Mouse (Mus musculus) forebrain, embryonic 15.5 days (tissue): Measurements from ENCODE around the gene Anln. TPM values are rescaled to one million over a fixed set of nuclear protein-coding genes. Genes with fewer than 3 reads are reported as not detected.
A peak's percentile ranks its signal among the peaks of the same experiment; 100 is the strongest.

Experiments
- ATAC-seq: fragments of 200-750 bp; cut with Nextera tagmentation; replicated peaks from 2 replicates; pipeline ENCODE4 v1.8.0; 2017; ENCODE audit warnings: mild to moderate bottlenecking, moderate TSS enrichment, moderate library complexity
- H3K27ac ChIP-seq: fragments of 300-500 bp; sonication (generic); replicated peaks from 2 replicates; pipeline ENCODE4 v1.5.1; 2015; ENCODE audit warnings: mild to moderate bottlenecking, inconsistent platforms
- H3K27me3 ChIP-seq: fragments of 300-500 bp; sonication (generic); 2 replicates; pipeline ENCODE4 v1.6.1; 2015; ENCODE audit warnings: inconsistent platforms
- H3K36me3 ChIP-seq: fragments of 300-500 bp; sonication (generic); 2 replicates; pipeline ENCODE4 v1.6.1; 2015; ENCODE audit warnings: mild to moderate bottlenecking, inconsistent platforms
- H3K4me1 ChIP-seq: fragments of 300-500 bp; sonication (generic); 2 replicates; pipeline ENCODE4 v1.6.1; 2015; ENCODE audit warnings: inconsistent platforms
- H3K4me2 ChIP-seq: fragments of 300-500 bp; sonication (generic); replicated peaks from 2 replicates; pipeline ENCODE4 v1.6.1; 2015; ENCODE audit warnings: mild to moderate bottlenecking, inconsistent platforms
- H3K4me3 ChIP-seq: fragments of 300-500 bp; sonication (generic); 2 replicates; pipeline ENCODE4 v1.5.1; 2015; ENCODE audit warnings: mild to moderate bottlenecking, inconsistent platforms
- H3K9ac ChIP-seq: fragments of 300-500 bp; sonication (generic); replicated peaks from 2 replicates; pipeline ENCODE4 v1.6.1; 2015; ENCODE audit warnings: mild to moderate bottlenecking, inconsistent platforms
- H3K9me3 ChIP-seq: fragments of 300-500 bp; sonication (generic); 2 replicates; pipeline ENCODE4 v1.6.1; 2016; ENCODE audit warnings: inconsistent platforms
- WGBS: fragments of 180-500 bp; shearing (Covaris S2); methylation state at CpG from one replicate; pipeline ENCODE4 v1.1.7; 2015; ENCODE audit warnings: mixed read lengths; 5-methylcytosine and 5-hydroxymethylcytosine counted together
- polyA plus RNA-seq: library from polyadenylated mRNA; unstranded; fragments of >200 nt; fragmentation: Nextera tagmentation; extraction: Ambion mirVana; gene quantifications from 2 replicates; pipeline ENCODE4 v1.2.1, GENCODE M21; 2015

Gene Anln
- polyA plus RNA-seq, 1 experiment from 2014 or later: 12.0 TPM

- Histone ChIP-seq H3K4me3 (no peak overlapping the region), H3K36me3 (no peaks in the 10 kb centered on the region), H3K27me3 (no peaks in the 10 kb centered on the region), H3K9ac (no peak overlapping the region), H3K27ac (no peak overlapping the region), H3K4me2 (no peak overlapping the region), H3K4me1 (peaks cover 26% of the 10 kb centered on the region), H3K9me3 (no peaks in the 10 kb centered on the region)
- WGBS: 95% methylated on average over 5 of the region's 5 CpGs
- no peak for ATAC-seq
Measured at GRCm38 (mm10) chr9:22390390-22390789, 1.4 kb upstream of the Anln start.

GRCm38 (mm10) chr9:22389736-22390245 lies 803 bp upstream of the Anln start:
- H3K27ac ChIP-seq: no peak overlapping the region; the same call in 1 of the 2 replicates
- no peaks in the 10 kb centered on the region for H3K9me3 ChIP-seq
- H3K4me3 ChIP-seq: peak overlapping the region; percentile 66; the same call in 1 of the 2 replicates
- no peak for ATAC-seq
- no peaks in the 10 kb centered on the region for H3K36me3 ChIP-seq
- 72% methylated on average over 6 of the region's 6 CpGs for WGBS
- no peaks in the 10 kb centered on the region for H3K27me3 ChIP-seq
- H3K4me2 ChIP-seq: peak overlapping the region; percentile 82
- H3K9ac ChIP-seq: no peak overlapping the region; the same call in 1 of the 2 replicates
- H3K4me1 ChIP-seq: peaks cover 26% of the 10 kb centered on the region

DNA sequence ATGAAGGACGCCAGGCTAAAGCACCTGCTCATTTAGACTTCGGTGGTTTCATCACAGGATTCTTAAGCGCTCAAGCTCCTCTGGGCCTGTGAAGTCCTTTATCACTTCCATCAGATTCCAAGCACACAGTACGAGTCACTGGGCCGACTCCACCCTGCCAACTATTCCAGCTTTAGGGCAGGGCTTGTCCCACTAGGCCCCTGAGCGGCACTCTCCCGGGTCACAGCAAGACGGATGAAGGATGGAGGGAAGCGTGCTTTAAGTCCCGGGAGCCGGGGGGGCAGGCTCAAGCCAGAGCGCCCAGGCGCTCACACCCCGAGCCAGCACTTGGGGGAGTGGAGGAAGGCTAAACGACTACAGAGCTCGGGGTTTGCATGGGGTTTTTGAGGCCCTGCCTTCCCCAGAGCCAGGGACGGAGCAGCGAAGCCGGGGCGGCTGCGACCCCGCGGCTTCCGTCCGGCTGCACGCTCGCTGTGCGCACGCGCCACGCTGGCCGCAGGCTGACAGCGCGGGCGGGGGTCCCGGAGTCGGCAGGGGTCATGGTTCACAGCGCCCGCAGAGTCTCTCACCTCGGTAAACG lies 497 bp downstream of the Anln start:
- peak; percentile 80 for ATAC-seq
- H3K4me1 ChIP-seq: peaks cover 26% of the 10 kb centered on the region
- H3K36me3 ChIP-seq: no peaks in the 10 kb centered on the region
- H3K27me3 ChIP-seq: no peaks in the 10 kb centered on the region
- H3K4me2 ChIP-seq: peak overlapping the region; percentile 82
- H3K9ac ChIP-seq: peak overlapping the region; percentile 62
- H3K4me3 ChIP-seq: peak overlapping the region; percentile 66
- no peaks in the 10 kb centered on the region for H3K9me3 ChIP-seq
- peak overlapping the region; percentile 69 for H3K27ac ChIP-seq
- under 1% methylated on average over 41 of the region's 41 CpGs for WGBS

GRCm38 (mm10) chr9:22387901-22388300 lies 1.1 kb downstream of the Anln start:
- peak overlapping the region; percentile 66 for H3K4me3 ChIP-seq
- H3K9me3 ChIP-seq: no peaks in the 10 kb centered on the region
- H3K4me1 ChIP-seq: peaks cover 26% of the 10 kb centered on the region
- H3K4me2 ChIP-seq: peak overlapping the region; percentile 82
- H3K27me3 ChIP-seq: no peaks in the 10 kb centered on the region
- H3K27ac ChIP-seq: no peak overlapping the region
- ATAC-seq: no peak
- WGBS: 13% methylated on average over 6 of the region's 6 CpGs
- peak overlapping the region; percentile 62 for H3K9ac ChIP-seq
- no peaks in the 10 kb centered on the region for H3K36me3 ChIP-seq

DNA sequence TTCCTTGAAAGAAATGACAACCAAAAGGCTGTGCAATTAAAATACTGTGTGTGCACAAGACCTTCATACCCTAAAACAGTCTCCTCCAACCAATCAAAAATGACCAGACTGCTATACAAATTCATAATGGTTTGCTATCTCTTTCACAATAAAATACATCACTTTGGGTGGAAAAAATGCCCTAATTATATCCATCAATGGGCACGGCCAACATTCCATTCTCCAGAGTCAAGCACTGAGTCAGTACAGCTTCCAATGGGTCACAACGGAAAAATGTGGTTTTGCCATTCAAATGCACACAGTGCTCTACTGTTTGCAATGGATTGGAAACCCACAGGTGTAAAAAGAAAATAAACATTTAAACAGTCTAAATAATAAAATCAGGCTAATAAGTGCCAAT lies 3.1 kb downstream of the Anln start:
- H3K4me1 ChIP-seq: peaks cover 26% of the 10 kb centered on the region
- no peaks in the 10 kb centered on the region for H3K27me3 ChIP-seq
- no peak overlapping the region for H3K27ac ChIP-seq
- H3K4me2 ChIP-seq: no peak overlapping the region
- H3K9me3 ChIP-seq: no peaks in the 10 kb centered on the region
- H3K9ac ChIP-seq: no peak overlapping the region
- 42% methylated on average over 2 of the region's 2 CpGs for WGBS
- H3K4me3 ChIP-seq: no peak overlapping the region
- H3K36me3 ChIP-seq: no peaks in the 10 kb centered on the region
- ATAC-seq: no peak

DNA sequence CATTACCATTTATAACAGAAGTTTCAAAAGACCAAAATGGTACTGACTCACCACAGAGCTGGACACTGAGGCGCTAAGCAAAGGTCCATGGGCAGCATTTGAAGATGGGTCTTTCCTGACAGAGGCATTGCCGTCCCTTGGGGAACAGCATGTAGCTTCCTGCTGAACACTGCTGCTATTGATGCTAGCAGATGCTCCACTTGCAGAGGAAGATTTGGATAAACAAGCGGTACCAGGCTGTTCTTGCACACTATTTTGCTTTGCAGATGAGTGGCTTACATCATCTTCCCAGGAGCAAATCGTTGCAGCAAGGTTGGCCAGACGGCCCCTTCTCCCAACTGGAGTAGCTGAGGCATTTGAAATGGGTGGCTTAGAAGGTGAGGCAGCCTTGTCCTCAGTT lies 12.9 kb downstream of the Anln start:
- Histone ChIP-seq H3K4me2 (no peak overlapping the region), H3K4me1 (no peaks in the 10 kb centered on the region), H3K9me3 (no peaks in the 10 kb centered on the region), H3K27me3 (no peaks in the 10 kb centered on the region), H3K4me3 (no peak overlapping the region), H3K27ac (no peak overlapping the region), H3K9ac (no peak overlapping the region), H3K36me3 (peaks cover 35% of the 10 kb centered on the region)
- ATAC-seq: no peak
- WGBS: 76% methylated on average over 5 of the region's 5 CpGs

DNA sequence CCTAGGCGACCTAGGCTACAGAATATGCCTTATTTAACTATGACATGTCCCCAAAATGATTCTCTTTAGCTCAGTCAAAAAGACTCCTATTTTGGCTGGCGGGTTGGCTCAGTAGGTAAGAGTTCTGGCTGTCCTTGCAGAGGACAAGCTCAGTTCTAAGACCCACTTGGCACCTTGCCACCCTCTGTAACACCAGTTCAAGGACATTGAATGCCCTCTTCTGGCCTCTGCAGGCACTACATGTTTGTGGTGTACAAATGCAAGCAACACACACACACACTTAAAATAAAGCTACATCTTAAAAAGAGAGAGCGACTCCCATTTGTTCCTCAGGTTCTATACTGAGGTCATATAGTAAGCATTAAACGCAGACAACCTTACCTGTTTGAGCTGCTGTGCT lies 16.2 kb downstream of the Anln start:
- Histone ChIP-seq H3K9me3 (no peaks in the 10 kb centered on the region), H3K27me3 (no peaks in the 10 kb centered on the region), H3K27ac (no peak overlapping the region), H3K9ac (no peak overlapping the region), H3K4me2 (no peak overlapping the region), H3K4me1 (no peaks in the 10 kb centered on the region), H3K36me3 (peaks cover 26% of the 10 kb centered on the region), H3K4me3 (no peak overlapping the region)
- WGBS: 94% methylated on average over 4 of the region's 4 CpGs
- ATAC-seq: no peak

- H3K4me2 ChIP-seq: no peak overlapping the region
- H3K36me3 ChIP-seq: peaks cover 21% of the 10 kb centered on the region
- no peaks in the 10 kb centered on the region for H3K4me1 ChIP-seq
- no peak overlapping the region for H3K9ac ChIP-seq
- WGBS: 71% methylated on average over 6 of the region's 6 CpGs
- no peak for ATAC-seq
- no peaks in the 10 kb centered on the region for H3K27me3 ChIP-seq
- no peaks in the 10 kb centered on the region for H3K9me3 ChIP-seq
- H3K4me3 ChIP-seq: no peak overlapping the region
- H3K27ac ChIP-seq: no peak overlapping the region
Measured at GRCm38 (mm10) chr9:22368030-22368429, 21.0 kb downstream of the Anln start.

DNA sequence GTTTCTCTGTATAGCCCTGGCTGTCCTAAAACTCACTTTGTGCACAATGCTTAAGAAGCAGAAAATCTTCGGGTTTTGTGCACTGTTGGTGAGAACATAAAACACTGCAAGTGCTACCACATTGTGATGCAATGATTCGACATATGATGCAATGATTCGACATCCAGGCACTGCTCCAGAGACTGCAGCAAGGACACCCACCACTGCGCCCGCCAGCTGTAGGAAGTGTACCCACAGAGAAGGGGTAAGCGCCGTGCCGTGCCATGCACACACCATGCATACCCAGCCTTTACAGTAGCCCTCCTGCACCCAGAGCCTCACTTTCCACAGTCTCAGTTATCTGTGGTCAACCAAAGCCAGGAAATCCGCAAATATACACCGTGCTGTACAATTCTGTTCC lies 22.4 kb downstream of the Anln start:
- Histone ChIP-seq H3K36me3 (peaks cover 15% of the 10 kb centered on the region), H3K4me3 (no peak overlapping the region), H3K27ac (no peak overlapping the region), H3K9ac (no peak overlapping the region), H3K9me3 (no peaks in the 10 kb centered on the region), H3K27me3 (no peaks in the 10 kb centered on the region), H3K4me2 (no peak overlapping the region), H3K4me1 (no peaks in the 10 kb centered on the region)
- 96% methylated on average over 10 of the region's 10 CpGs for WGBS
- ATAC-seq: no peak

DNA sequence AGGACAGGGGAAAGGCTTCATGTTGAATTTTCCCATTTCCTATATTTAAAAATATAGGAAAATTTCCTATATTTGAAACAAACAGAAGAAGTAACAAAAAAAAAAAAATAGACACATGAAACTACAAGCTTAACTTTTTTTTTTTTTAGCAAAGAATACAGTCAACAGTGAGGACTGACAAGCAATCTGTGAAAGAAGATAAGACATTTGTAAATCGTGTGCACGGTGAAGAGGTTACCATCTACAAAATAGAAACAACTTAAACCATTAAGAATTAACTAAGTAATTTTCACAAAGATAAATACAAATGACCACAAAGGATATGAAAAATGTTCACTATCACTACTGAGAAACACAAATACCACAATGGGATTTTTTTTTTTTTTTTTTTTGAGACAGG lies 22.8 kb downstream of the Anln start:
- Histone ChIP-seq H3K9ac (no peak overlapping the region), H3K4me2 (no peak overlapping the region), H3K36me3 (peaks cover 17% of the 10 kb centered on the region), H3K27ac (no peak overlapping the region), H3K4me1 (no peaks in the 10 kb centered on the region), H3K4me3 (no peak overlapping the region), H3K27me3 (no peaks in the 10 kb centered on the region), H3K9me3 (no peaks in the 10 kb centered on the region)
- WGBS: 95% methylated on average over 2 of the region's 2 CpGs
- no peak for ATAC-seq

DNA sequence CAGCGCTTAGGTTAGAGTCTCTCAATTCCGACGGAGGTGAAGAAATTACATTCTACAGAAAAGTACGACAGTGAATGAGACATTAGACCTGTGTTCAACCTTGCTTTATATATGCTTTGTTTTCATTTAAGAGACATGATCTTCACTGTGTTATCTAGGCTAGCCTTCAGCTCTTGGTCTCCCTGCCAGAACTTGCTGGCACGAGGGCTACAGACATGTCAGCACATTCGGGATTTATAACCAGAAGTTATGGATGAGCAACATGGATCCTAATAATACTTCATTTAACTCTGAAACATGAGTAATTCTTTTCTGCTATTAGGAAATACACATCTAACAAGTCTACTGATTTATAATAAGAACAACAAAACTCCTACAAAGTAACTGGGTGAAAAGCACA lies 28.1 kb downstream of the Anln start:
- 0 out of 2 replicates have a peak, but pooled peaks cover 2% of the 10 kb centered on the region for H3K4me1 ChIP-seq
- no peak for ATAC-seq
- no peaks in the 10 kb centered on the region for H3K9me3 ChIP-seq
- H3K9ac ChIP-seq: no peak overlapping the region
- no peak overlapping the region for H3K4me3 ChIP-seq
- H3K36me3 ChIP-seq: peaks cover 24% of the 10 kb centered on the region
- H3K27me3 ChIP-seq: no peaks in the 10 kb centered on the region
- no peak overlapping the region for H3K27ac ChIP-seq
- WGBS: 95% methylated on average over 6 of the region's 6 CpGs
- no peak overlapping the region for H3K4me2 ChIP-seq

DNA sequence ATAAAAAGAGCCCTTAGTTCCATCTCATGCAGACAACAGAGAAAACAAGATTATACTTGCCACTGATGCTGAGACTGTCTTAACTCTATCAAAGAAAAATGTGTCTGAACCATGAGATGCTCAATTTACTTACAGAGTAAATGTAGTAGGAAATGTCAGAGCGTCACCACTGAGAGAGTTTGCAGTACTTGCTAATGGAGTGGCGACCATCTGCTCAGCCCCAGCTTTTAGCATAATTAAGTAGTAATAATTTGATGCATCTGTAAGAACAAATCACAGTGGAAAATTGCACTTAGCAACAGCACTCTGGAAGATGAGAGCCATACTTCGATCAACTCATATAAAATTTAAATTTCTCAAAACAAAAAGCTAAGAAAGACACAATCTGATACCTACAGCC lies 33.1 kb downstream of the Anln start:
- H3K27ac ChIP-seq: no peak overlapping the region
- WGBS: 43% methylated on average over 3 of the region's 3 CpGs
- H3K9ac ChIP-seq: no peak overlapping the region
- H3K4me3 ChIP-seq: no peak overlapping the region
- no peaks in the 10 kb centered on the region for H3K27me3 ChIP-seq
- peaks cover 27% of the 10 kb centered on the region for H3K36me3 ChIP-seq
- H3K4me2 ChIP-seq: no peak overlapping the region
- 0 out of 2 replicates have a peak, but pooled peaks cover 2% of the 10 kb centered on the region for H3K4me1 ChIP-seq
- ATAC-seq: 0 out of 2 replicates have a peak, but pooled peaks have one; percentile 35
- no peaks in the 10 kb centered on the region for H3K9me3 ChIP-seq

DNA sequence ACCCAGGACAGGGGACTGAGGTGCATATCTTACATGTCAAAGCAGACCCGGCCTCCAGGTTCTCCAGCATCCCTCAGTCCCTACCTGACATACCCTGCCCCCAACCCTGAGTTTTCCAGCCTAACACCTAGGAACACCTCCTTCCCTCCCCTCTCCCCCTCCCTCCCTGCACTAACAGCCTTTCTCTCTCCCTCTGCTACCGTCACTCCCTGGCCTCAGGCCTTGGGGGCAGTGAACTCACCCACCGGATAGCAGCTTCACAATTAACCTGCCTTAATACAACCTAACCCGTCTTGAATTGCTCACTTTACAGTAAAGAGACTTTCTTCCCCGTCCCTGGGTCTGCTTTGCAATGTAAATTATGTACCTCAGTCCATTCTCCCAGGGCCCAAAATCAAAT lies 35.1 kb downstream of the Anln start:
- ATAC-seq: no peak
- no peak overlapping the region for H3K4me3 ChIP-seq
- WGBS: 83% methylated on average over 5 of the region's 5 CpGs
- H3K27ac ChIP-seq: no peak overlapping the region
- peaks cover 19% of the 10 kb centered on the region for H3K36me3 ChIP-seq
- no peaks in the 10 kb centered on the region for H3K27me3 ChIP-seq
- H3K9me3 ChIP-seq: no peaks in the 10 kb centered on the region
- no peak overlapping the region for H3K9ac ChIP-seq
- 0 out of 2 replicates have a peak, but pooled peaks cover 2% of the 10 kb centered on the region for H3K4me1 ChIP-seq
- H3K4me2 ChIP-seq: no peak overlapping the region
